Mouse (Mus musculus) megakaryocyte, embryonic 14.5 days (primary cell): ENCODE data around the gene Vsx1. TPM values are rescaled to one million over a fixed set of nuclear protein-coding genes. Genes with fewer than 3 reads are reported as not detected.

Experiments used
- H3K27me3 ChIP-seq: replicated peaks from 2 replicates; pipeline ENCODE3; 2012; ENCODE audit warnings: inconsistent platforms
- H3K36me3 ChIP-seq: replicated peaks from 2 replicates; pipeline ENCODE3; 2012; ENCODE audit warnings: low read length, inconsistent platforms, mixed read lengths
- H3K4me1 ChIP-seq: 2 replicates; pipeline ENCODE4 v1.6.1; 2012; ENCODE audit warnings: inconsistent platforms
- H3K4me3 ChIP-seq: replicated peaks from 2 replicates; pipeline ENCODE3; 2012; ENCODE audit warnings: moderate library complexity, mild to moderate bottlenecking, inconsistent platforms
- H3K9me3 ChIP-seq: 2 replicates; pipeline ENCODE4 v1.6.1; 2012; ENCODE audit warnings: inconsistent platforms
- FLI1 ChIP-seq: IDR thresholded peaks from 2 replicates; pipeline ENCODE4 v1.6.1; 2012; ENCODE audit warnings: low read length, inconsistent platforms, mixed read lengths
- GATA1 ChIP-seq: IDR thresholded peaks from 3 replicates; pipeline ENCODE4 v1.6.1; 2012; ENCODE audit warnings: mixed read lengths, low read length, inconsistent platforms, borderline replicate concordance
- polyA plus RNA-seq: library from polyadenylated mRNA; stranded (reverse); fragments of >175 nt; gene quantifications from 2 replicates; pipeline ENCODE4 v1.2.3, GENCODE M21; 2012; ENCODE audit warnings: low replicate concordance; ENCODE audit not compliant: insufficient read depth

The Vsx1 gene
- polyA plus RNA-seq, 1 experiment = not detected

GRCm38 (mm10) chr2:150684451-150684850 lies 4.7 kb downstream of the Vsx1 start:
- Histone ChIP-seq H3K27me3 (peaks cover 47% of the 10 kb centered on the region), H3K36me3 (no peaks in the 10 kb centered on the region), H3K4me1 (peaks cover 8% of the 10 kb centered on the region), H3K4me3 (no peak overlapping the region), H3K9me3 (no peaks in the 10 kb centered on the region)
- TF ChIP-seq GATA1 = no peak
- TF ChIP-seq FLI1 = no peak

DNA sequence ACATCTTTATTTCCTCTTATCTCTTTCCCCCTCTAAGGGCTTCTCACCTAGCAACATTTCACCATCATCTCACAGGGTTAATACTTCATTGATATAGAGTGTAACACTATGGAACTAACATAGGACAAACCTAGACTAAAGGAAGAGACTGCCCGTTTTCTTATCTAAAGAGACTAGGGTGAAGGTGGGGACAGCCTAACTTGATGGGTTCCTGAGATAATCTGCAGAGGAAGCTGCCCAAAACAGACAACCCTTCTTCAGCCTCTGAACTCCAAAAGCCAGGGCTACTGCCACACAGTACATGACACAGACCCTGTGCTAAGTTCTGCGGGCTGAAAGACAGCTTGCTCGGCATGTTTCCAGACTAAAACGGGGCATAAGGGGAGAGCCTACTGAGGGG lies 7.6 kb downstream of the Vsx1 start:
- H3K27me3 ChIP-seq = peaks cover 19% of the 10 kb centered on the region
- no peak overlapping the region for H3K4me3 ChIP-seq
- no peaks in the 10 kb centered on the region for H3K9me3 ChIP-seq
- TF ChIP-seq GATA1 (no peak), FLI1 (no peak)
- no peaks in the 10 kb centered on the region for H3K4me1 ChIP-seq
- H3K36me3 ChIP-seq = no peaks in the 10 kb centered on the region

DNA sequence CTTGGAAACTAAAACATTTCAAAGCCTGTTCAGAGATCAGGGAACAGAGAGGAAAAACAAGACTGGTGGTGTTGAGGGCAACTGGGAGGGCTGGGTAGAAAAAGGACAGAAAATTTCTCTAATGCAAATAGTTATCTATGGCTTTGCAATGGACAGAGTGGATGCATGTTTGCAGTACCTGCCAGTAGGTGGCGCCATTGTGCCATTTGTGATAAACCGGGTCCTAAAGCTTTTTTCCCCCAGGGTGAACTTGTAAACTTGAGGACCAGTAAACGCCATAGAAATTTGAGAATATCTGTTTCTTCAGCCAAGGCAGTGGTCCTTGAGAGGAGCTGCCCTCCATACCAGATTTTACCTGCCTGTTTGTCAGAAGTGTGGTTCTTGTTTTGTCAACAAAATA lies 10.8 kb downstream of the Vsx1 start:
- H3K4me1 ChIP-seq = peaks cover 13% of the 10 kb centered on the region
- peaks cover 2% of the 10 kb centered on the region for H3K27me3 ChIP-seq
- H3K4me3 ChIP-seq = no peak overlapping the region
- no peaks in the 10 kb centered on the region for H3K36me3 ChIP-seq
- no peak for TF ChIP-seq GATA1
- no peak for TF ChIP-seq FLI1
- no peaks in the 10 kb centered on the region for H3K9me3 ChIP-seq

GRCm38 (mm10) chr2:150675525-150675924 lies 13.6 kb downstream of the Vsx1 start:
- no peak for TF ChIP-seq FLI1
- no peak for TF ChIP-seq GATA1

DNA sequence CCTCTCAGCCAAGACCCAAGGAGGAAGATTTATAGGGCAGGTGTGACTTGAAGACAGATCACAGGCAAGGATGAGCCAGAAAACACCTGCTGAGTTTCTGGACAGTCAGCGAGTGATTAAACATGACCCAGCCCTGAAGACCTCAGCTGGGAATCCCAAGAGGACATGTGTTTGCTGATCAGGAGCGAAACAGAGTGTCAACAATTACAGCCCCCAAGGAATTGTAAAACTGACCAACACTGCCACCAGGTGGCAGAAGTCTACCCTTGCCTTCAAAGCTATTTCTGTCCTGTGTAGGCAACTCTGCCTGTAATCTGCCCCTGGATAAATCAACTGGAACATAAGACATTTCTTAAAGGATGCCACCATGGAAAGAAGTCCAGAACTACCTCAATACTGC lies 14.3 kb downstream of the Vsx1 start:
- peaks cover 34% of the 10 kb centered on the region for H3K4me1 ChIP-seq
- no peak overlapping the region for H3K4me3 ChIP-seq
- peaks cover 5% of the 10 kb centered on the region for H3K27me3 ChIP-seq
- no peaks in the 10 kb centered on the region for H3K36me3 ChIP-seq
- no peaks in the 10 kb centered on the region for H3K9me3 ChIP-seq
- no peak for TF ChIP-seq FLI1

More at GRCm38 (mm10) chr2:150675525-150675924, 13.6 kb downstream of the Vsx1 start:
- Histone ChIP-seq H3K36me3 (no peaks in the 10 kb centered on the region), H3K9me3 (no peaks in the 10 kb centered on the region), H3K4me3 (no peak overlapping the region), H3K27me3 (peaks cover 5% of the 10 kb centered on the region), H3K4me1 (peaks cover 31% of the 10 kb centered on the region)

- H3K36me3 ChIP-seq = no peaks in the 10 kb centered on the region
- H3K27me3 ChIP-seq = peaks cover 8% of the 10 kb centered on the region
- H3K9me3 ChIP-seq = no peaks in the 10 kb centered on the region
- H3K4me3 ChIP-seq = peak overlapping the region; percentile 11
- TF ChIP-seq FLI1 = no peak
- no peak for TF ChIP-seq GATA1
- H3K4me1 ChIP-seq = peaks cover 44% of the 10 kb centered on the region
Observed at GRCm38 (mm10) chr2:150673929-150674328, 15.2 kb downstream of the Vsx1 start.

DNA sequence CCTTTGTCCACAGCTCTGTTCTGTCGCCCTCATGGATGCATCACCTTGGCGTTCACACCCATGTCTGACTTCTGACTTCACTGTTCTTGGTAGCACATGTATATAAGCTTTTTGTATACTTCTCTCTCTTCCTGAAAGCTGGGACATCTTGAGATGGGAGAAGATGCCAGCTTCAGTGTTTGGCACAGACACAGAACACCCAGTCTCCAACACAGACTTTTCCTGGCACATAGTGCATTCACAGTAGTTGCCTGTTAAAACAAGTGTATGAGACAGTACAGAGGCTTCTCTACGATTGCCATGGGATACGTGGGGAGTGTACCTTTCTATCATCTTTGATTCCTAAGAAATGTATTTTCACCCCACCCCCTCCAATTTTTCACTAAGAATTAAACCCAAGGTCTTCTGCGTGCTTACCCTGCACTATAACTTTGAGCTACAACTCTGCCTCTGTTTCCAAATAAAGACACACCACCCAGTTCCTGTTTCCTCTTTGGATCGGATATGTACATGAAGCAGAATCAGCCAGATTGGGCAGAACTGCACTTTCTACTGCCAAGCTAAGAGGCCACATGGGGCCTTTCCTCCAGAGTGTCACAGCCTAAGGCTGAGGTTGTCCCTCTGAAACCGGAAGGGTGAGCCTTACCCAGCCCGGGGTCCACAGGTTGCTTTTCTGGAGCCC lies 17.4 kb downstream of the Vsx1 start:
- H3K27me3 ChIP-seq = peaks cover 24% of the 10 kb centered on the region
- peaks cover 65% of the 10 kb centered on the region for H3K4me1 ChIP-seq
- no peaks in the 10 kb centered on the region for H3K36me3 ChIP-seq
- no peak overlapping the region for H3K4me3 ChIP-seq
- no peak for TF ChIP-seq FLI1
- TF ChIP-seq GATA1 = no peak
- no peaks in the 10 kb centered on the region for H3K9me3 ChIP-seq

GRCm38 (mm10) chr2:150670926-150671325 lies 18.2 kb downstream of the Vsx1 start:
- Histone ChIP-seq H3K4me3 (no peak overlapping the region), H3K4me1 (peaks cover 71% of the 10 kb centered on the region), H3K36me3 (no peaks in the 10 kb centered on the region), H3K27me3 (peaks cover 23% of the 10 kb centered on the region), H3K9me3 (no peaks in the 10 kb centered on the region)
- TF ChIP-seq FLI1 (no peak), GATA1 (no peak)

- no peak for TF ChIP-seq GATA1
- TF ChIP-seq FLI1 = no peak
- Histone ChIP-seq H3K4me3 (no peak overlapping the region), H3K9me3 (no peaks in the 10 kb centered on the region), H3K36me3 (no peaks in the 10 kb centered on the region), H3K27me3 (peaks cover 28% of the 10 kb centered on the region), H3K4me1 (peaks cover 77% of the 10 kb centered on the region)
Observed at GRCm38 (mm10) chr2:150669454-150670045, 19.6 kb downstream of the Vsx1 start.

DNA sequence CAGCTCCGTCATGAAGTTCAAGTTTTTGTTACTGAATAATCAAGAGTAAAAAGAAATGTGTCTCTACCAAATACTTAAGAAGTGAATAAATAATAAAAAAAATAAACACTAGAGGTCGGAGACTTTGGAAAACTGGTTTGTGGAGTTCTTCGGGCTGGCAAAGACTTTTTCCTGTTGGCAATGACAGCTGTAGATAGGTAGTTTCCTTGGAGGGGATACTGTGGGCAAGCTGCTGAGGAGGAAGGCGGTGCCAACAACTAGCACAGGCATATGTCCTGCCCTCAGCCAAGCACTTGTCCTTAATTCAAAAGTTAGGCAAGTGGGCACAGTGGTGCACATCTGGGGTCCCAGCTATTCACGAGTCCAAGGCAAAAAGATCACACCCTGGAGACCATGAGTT lies 20.2 kb downstream of the Vsx1 start:
- TF ChIP-seq GATA1 (no peak), FLI1 (no peak)
- H3K4me1 ChIP-seq = peaks cover 75% of the 10 kb centered on the region
- H3K9me3 ChIP-seq = no peaks in the 10 kb centered on the region
- H3K36me3 ChIP-seq = no peaks in the 10 kb centered on the region
- peaks cover 29% of the 10 kb centered on the region for H3K27me3 ChIP-seq
- peak overlapping the region; percentile 96 for H3K4me3 ChIP-seq
